34 mouse cellular contexts compared by ENCODE assay signal in the genomic region with DNA sequence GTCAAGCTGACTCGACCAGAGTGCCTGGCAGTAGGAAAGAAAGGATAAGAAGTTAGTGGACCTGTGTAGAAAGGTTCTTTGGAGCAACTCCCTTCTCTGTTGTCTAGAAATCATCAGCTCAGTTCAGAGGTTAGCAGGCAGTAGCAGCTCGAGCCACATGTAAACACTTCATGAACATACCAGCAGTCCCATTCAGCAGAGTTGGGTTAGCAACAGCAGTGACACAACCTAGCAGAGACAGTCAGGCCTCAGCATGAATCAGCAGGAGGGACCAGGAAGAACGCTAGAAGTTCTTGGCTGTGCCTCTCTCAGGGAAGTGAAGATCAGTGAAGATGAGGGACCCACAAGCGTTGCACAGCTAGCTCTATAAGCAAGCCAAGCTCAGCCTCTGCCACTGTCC. TPM values are rescaled to one million over a fixed set of nuclear protein-coding genes. Genes with fewer than 3 reads are reported as not detected.
DNase-seq lines count a peak whose midpoint lies in the region; ATAC-seq and TF ChIP-seq lines count a peak whose summit lies in the region.
"Had no signal": no experiment of that assay in that cellular context is flagged by ENCODE, and none has a peak within 500 bp of the region (broad histone marks: within the 10 kb centered on the region; RNA-seq: fewer than 3 reads in every experiment).

No protein-coding gene starts in this region.

- 68% methylated on average over 4 of the region's 4 CpGs for WGBS in heart, postnatal 0 days
- WGBS in kidney, embryonic 16.5 days: 82% methylated on average over 4 of the region's 4 CpGs

- in situ Hi-C loops in ES-E14 (cut with MboI; ENCODE audit: low sequenced_read_pairs in 2 of 2, unreplicated experiment in 2 of 2): no loop called here

- H3K4me3 ChIP-seq in heart, postnatal 0 days (ENCODE audit: low read depth, low read length): no peak overlapping the region
- H3K4me3 ChIP-seq in ES-E14 (ENCODE audit: insufficient read depth in 1 of 2, low read depth in 1 of 2, low read length in 2 of 2, poor library complexity in 1 of 2, severe bottlenecking in 1 of 2) (no peak overlapping the region), MEL (ENCODE audit: control insufficient read depth in 1 of 2, insufficient read depth in 1 of 2, low read depth in 2 of 2, low read length in 2 of 2) (no peak overlapping the region)
- no peak overlapping the region for H3K4me3 ChIP-seq in kidney, embryonic 16.5 days (ENCODE audit: low read length)
- H3K4me3 ChIP-seq: embryonic facial prominence, embryonic 12.5 days; embryonic facial prominence, embryonic 15.5 days; heart, embryonic 12.5 days; heart, embryonic 15.5 days had no signal

- TF ChIP-seq EP300 in heart, postnatal 0 days (IDR thresholded peaks at IDR 0.05; ENCODE audit: low read depth): no peak
- no peak; a peak in 1 of 4 replicates for TF ChIP-seq EP300 in MEL (IDR thresholded peaks at IDR 0.05; ENCODE audit: low read depth in 1 of 2, low read length in 2 of 2)

- no peaks in the 10 kb centered on the region for H3K27me3 ChIP-seq in heart, postnatal 0 days (ENCODE audit: control insufficient read depth, insufficient read depth, low read length)
- H3K27me3 ChIP-seq in MEL (ENCODE audit: control insufficient read depth in 1 of 2, insufficient read depth in 2 of 2, low read length in 2 of 2): no peaks in the 10 kb centered on the region
- H3K27me3 ChIP-seq in kidney, embryonic 16.5 days (ENCODE audit: insufficient read depth, low read length): no peaks in the 10 kb centered on the region
- H3K27me3 ChIP-seq: embryonic facial prominence, embryonic 12.5 days; embryonic facial prominence, embryonic 15.5 days; heart, embryonic 12.5 days; heart, embryonic 15.5 days had no signal

- no peak overlapping the region for H3K4me2 ChIP-seq in heart, postnatal 0 days (ENCODE audit: low read depth, low read length)
- H3K4me2 ChIP-seq in kidney, embryonic 16.5 days (replicated peaks; ENCODE audit: low read depth, low read length): no peak overlapping the region
- H3K4me2 ChIP-seq: embryonic facial prominence, embryonic 12.5 days; embryonic facial prominence, embryonic 15.5 days; heart, embryonic 12.5 days; heart, embryonic 15.5 days; hindbrain, embryonic 14.5 days had no signal

- TF ChIP-seq RAD21 in MEL (IDR thresholded peaks at IDR 0.05; ENCODE audit: low read depth, low read length): no peak

- peaks cover 16% of the 10 kb centered on the region for H3K79me2 ChIP-seq in MEL (ENCODE audit: control insufficient read depth, insufficient read depth, low read length, poor library complexity)

- H3K4me1 ChIP-seq in heart, postnatal 0 days (ENCODE audit: control insufficient read depth, insufficient read depth): peaks cover 4% of the 10 kb centered on the region; the same call in 1 of the 2 replicates
- H3K4me1 ChIP-seq in ES-E14 (ENCODE audit: control insufficient read depth in 2 of 2, insufficient read depth in 2 of 2, low read length in 2 of 2, poor library complexity in 1 of 2) (peaks cover 3 to 7% of the 10 kb centered on the region in 2 experiments; a peak in 2 of 4 replicates), MEL (ENCODE audit: control insufficient read depth in 1 of 2, insufficient read depth in 2 of 2, low read length in 2 of 2) (peaks cover 32 to 34% of the 10 kb centered on the region in 2 experiments)
- H3K4me1 ChIP-seq in kidney, embryonic 16.5 days (ENCODE audit: insufficient read depth, low read length): peaks cover 9% of the 10 kb centered on the region

- no peak for TF ChIP-seq POLR2A in MEL (IDR thresholded peaks at IDR 0.05; ENCODE audit: control insufficient read depth in 1 of 2, insufficient read depth in 1 of 2, low read depth in 1 of 2, low read length in 2 of 2, poor library complexity in 1 of 2)

- 0 out of 2 replicates have a peak overlapping the region, but pooled peaks have one; percentile 43 for H3K27ac ChIP-seq in heart, postnatal 0 days (ENCODE audit: low read depth)
- H3K27ac ChIP-seq in ES-E14 (ENCODE audit: insufficient read depth, low read depth, low read length, poor library complexity, severe bottlenecking) (peak overlapping the region; percentile 11; the same call in 1 of the 2 replicates), MEL (ENCODE audit: control insufficient read depth, low read depth, low read length) (peak overlapping the region; percentile 17; the same call in 1 of the 2 replicates)
- H3K27ac ChIP-seq in kidney, embryonic 16.5 days (ENCODE audit: low read length): no peak overlapping the region
- H3K27ac ChIP-seq: embryonic facial prominence, embryonic 12.5 days; embryonic facial prominence, embryonic 15.5 days; heart, embryonic 15.5 days; hindbrain, embryonic 14.5 days; hindbrain, postnatal 0 days had no signal

- no peak for DNase-seq in heart, postnatal 0 days (ENCODE audit: low spot score)
- no peak for DNase-seq in heart, adult 9 months (ENCODE audit: low spot score in 2 of 2)
- DNase-seq in ES-E14 (ENCODE audit: low read depth, low spot score) (no peak), MEL (ENCODE audit: low read depth, low spot score) (peak; percentile 53)
- DNase-seq in c-Kit-positive CD71-positive TER-119-positive erythroid progenitor cells, embryonic 14.5 days (ENCODE audit: low spot score): no peak
- DNase-seq: adrenal gland, postnatal 14 days; cerebellum, adult 11 months; cerebellum, adult 2 months; cerebellum, adult 9-11 months; cerebellum, postnatal 25 days; forebrain, postnatal 0 days; gastrocnemius, postnatal 25 days; heart, postnatal 14 days; heart, postnatal 4 days had no signal

- no peak for ATAC-seq in heart, postnatal 0 days (ENCODE audit: insufficient read depth, low read depth)
- no peak for ATAC-seq in kidney, embryonic 16.5 days (ENCODE audit: low FRiP score, low TSS enrichment)
- ATAC-seq: CD4-positive, CD25-positive, alpha-beta regulatory T cell, adult 4 months; forebrain, embryonic 14.5 days; forebrain, postnatal 0 days; hindbrain, postnatal 0 days; inflammation-experienced regulatory T-cells, adult 6 months; intestine, embryonic 16.5 days; Patski had no signal

- no peak for TF ChIP-seq CTCF in heart, postnatal 0 days (IDR thresholded peaks at IDR 0.05; ENCODE audit: low read depth)
- TF ChIP-seq CTCF in MEL (IDR thresholded peaks at IDR 0.05 in 2 of 3, conservative IDR thresholded peaks at IDR 0.05 in 1 of 3; ENCODE audit: control insufficient read depth in 1 of 3, insufficient read depth in 1 of 3, low read depth in 2 of 3, low read length in 3 of 3, poor library complexity in 1 of 3, severe bottlenecking in 1 of 3): no peak

- H3K9ac ChIP-seq in heart, postnatal 0 days (replicated peaks; ENCODE audit: low read depth, low read length): no peak overlapping the region
- H3K9ac ChIP-seq in ES-E14 (ENCODE audit: insufficient read depth, low read depth, low read length, poor library complexity, severe bottlenecking): no peak overlapping the region
- H3K9ac ChIP-seq in MEL (ENCODE audit: control insufficient read depth, low read depth, low read length, poor library complexity, severe bottlenecking): no peak overlapping the region
- H3K9ac ChIP-seq in kidney, embryonic 16.5 days (replicated peaks; ENCODE audit: low read length): no peak overlapping the region
- H3K9ac ChIP-seq: embryonic facial prominence, embryonic 12.5 days; embryonic facial prominence, embryonic 15.5 days; forebrain, postnatal 0 days; heart, embryonic 12.5 days; heart, embryonic 15.5 days; hindbrain, embryonic 14.5 days had no signal

- 0 out of 2 replicates have a peak, but pooled peaks cover 4% of the 10 kb centered on the region for H3K9me3 ChIP-seq in heart, postnatal 0 days (replicated peaks; ENCODE audit: control insufficient read depth, low read length)
- no peaks in the 10 kb centered on the region for H3K9me3 ChIP-seq in ES-E14 (ENCODE audit: control insufficient read depth, insufficient read depth, low read depth, low read length)
- H3K9me3 ChIP-seq in MEL (replicated peaks; ENCODE audit: insufficient read depth, low read length): no peaks in the 10 kb centered on the region
- H3K9me3 ChIP-seq in kidney, embryonic 16.5 days (ENCODE audit: low read length): no peaks in the 10 kb centered on the region
- H3K9me3 ChIP-seq: embryonic facial prominence, embryonic 12.5 days; heart, embryonic 15.5 days had no signal

- H3K36me3 ChIP-seq in heart, postnatal 0 days (replicated peaks; ENCODE audit: control insufficient read depth, insufficient read depth, low read length): no peaks in the 10 kb centered on the region
- H3K36me3 ChIP-seq in ES-E14 (ENCODE audit: control insufficient read depth, insufficient read depth, low read length, poor library complexity, severe bottlenecking) (no peaks in the 10 kb centered on the region; the same call in 1 of the 2 replicates), MEL (ENCODE audit: control insufficient read depth in 1 of 2, insufficient read depth in 2 of 2, low read length in 2 of 2) (peaks cover 0 to 26% of the 10 kb centered on the region in 2 experiments; a peak in 2 of 4 replicates)
- H3K36me3 ChIP-seq in kidney, embryonic 16.5 days (ENCODE audit: insufficient read depth, low read length): no peaks in the 10 kb centered on the region
- H3K36me3 ChIP-seq: embryonic facial prominence, embryonic 12.5 days; embryonic facial prominence, embryonic 15.5 days; heart, embryonic 12.5 days; heart, embryonic 15.5 days had no signal

RNA-seq across cellular contexts. Expression of a gene that starts 3.5 kb away (rescaled TPM):
- 9.7 and 12.5 TPM in 2 replicates for total RNA-seq in heart, postnatal 0 days (2014; rRNA removed; ENCODE audit: low replicate concordance)
- polyA plus RNA-seq in heart, postnatal 0 days (2015; fragmentation: Nextera tagmentation; extraction: Ambion mirVana): 7.3 and 8.2 TPM in 2 replicates
- total RNA-seq in ES-E14 (2012; rRNA removed): 24.2 and 27.4 TPM in 2 replicates
- total RNA-seq in MEL (2012; rRNA removed): 26.3 and 35.4 TPM in 2 replicates
- polyA plus RNA-seq in MEL (2012; ENCODE audit: insufficient read depth in 1 of 2, insufficient read length in 2 of 2, low read depth in 1 of 2, low replicate concordance in 2 of 2, missing spikeins in 1 of 2): 10 to 100 TPM in 1 of 2 experiments, not detected in 1; 19.4 TPM
- polyA plus RNA-seq in kidney, embryonic 16.5 days (2015; fragmentation: Nextera tagmentation; extraction: Ambion mirVana): 19.7 and 22.1 TPM in 2 replicates

RNA-seq across cellular contexts. Expression of a gene that starts 24.0 kb away (rescaled TPM):
- not detected in 2 replicates for total RNA-seq in heart, postnatal 0 days (2014; rRNA removed; ENCODE audit: low replicate concordance)
- not detected in 2 replicates for polyA plus RNA-seq in heart, postnatal 0 days (2015; fragmentation: Nextera tagmentation; extraction: Ambion mirVana)
- total RNA-seq in ES-E14 (2012; rRNA removed) (0.26 and 0.45 TPM in 2 replicates), MEL (2012; rRNA removed) (3.4 and 5.2 TPM in 2 replicates)
- polyA plus RNA-seq in MEL (2012; ENCODE audit: insufficient read depth in 1 of 2, insufficient read length in 2 of 2, low read depth in 1 of 2, low replicate concordance in 2 of 2, missing spikeins in 1 of 2): 1 to 10 TPM in 1 of 2 experiments, not detected in 1; 3.2 TPM
- polyA plus RNA-seq in kidney, embryonic 16.5 days (2015; fragmentation: Nextera tagmentation; extraction: Ambion mirVana): not detected in 2 replicates
- total RNA-seq: adrenal gland, adult 18-20 months; adrenal gland, postnatal 14 days; common myeloid progenitor, adult 5-6 weeks; gastrocnemius, adult 8-10 months; gastrocnemius, postnatal 25 days; heart, adult 8-10 months; heart, postnatal 14 days; heart, postnatal 4 days; hindbrain, postnatal 0 days had no signal
- polyA plus RNA-seq: C2C12; CD4-positive, CD25-positive, alpha-beta regulatory T cell, adult 4 months; cerebellum, adult 2 months; embryonic facial prominence, embryonic 15.5 days; forebrain, embryonic 11.5 days; forebrain, embryonic 14.5 days; forebrain, postnatal 0 days; frontal cortex, adult 2 months; heart, embryonic 15.5 days; hindbrain, embryonic 11.5 days; hindbrain, embryonic 14.5 days; hindbrain, postnatal 0 days; inflammation-experienced regulatory T-cells, adult 6 months; intestine, embryonic 16.5 days; Patski had no signal

RNA-seq across cellular contexts. Expression of a gene that starts 25.0 kb away (rescaled TPM):
- total RNA-seq in heart, postnatal 0 days (2014; rRNA removed; ENCODE audit: low replicate concordance): 84.9 and 90.7 TPM in 2 replicates
- 70.7 and 96.1 TPM in 2 replicates for polyA plus RNA-seq in heart, postnatal 0 days (2015; fragmentation: Nextera tagmentation; extraction: Ambion mirVana)
- total RNA-seq in ES-E14 (2012; rRNA removed) (143 and 195 TPM in 2 replicates), MEL (2012; rRNA removed) (84.2 and 101 TPM in 2 replicates)
- 10 to 100 TPM in 1 of 2 experiments, not detected in 1; 81.8 TPM for polyA plus RNA-seq in MEL (2012; ENCODE audit: insufficient read depth in 1 of 2, insufficient read length in 2 of 2, low read depth in 1 of 2, low replicate concordance in 2 of 2, missing spikeins in 1 of 2)
- 203 and 229 TPM in 2 replicates for polyA plus RNA-seq in kidney, embryonic 16.5 days (2015; fragmentation: Nextera tagmentation; extraction: Ambion mirVana)
